Mouse (Mus musculus): ENCODE measurements around the gene Emilin1. TPM values are rescaled to one million over a fixed set of nuclear protein-coding genes. Genes with fewer than 3 reads are reported as not detected.

Emilin1 gene
- polyA plus RNA-seq, 1 experiment from 2014 or later, result 366 TPM

DNA sequence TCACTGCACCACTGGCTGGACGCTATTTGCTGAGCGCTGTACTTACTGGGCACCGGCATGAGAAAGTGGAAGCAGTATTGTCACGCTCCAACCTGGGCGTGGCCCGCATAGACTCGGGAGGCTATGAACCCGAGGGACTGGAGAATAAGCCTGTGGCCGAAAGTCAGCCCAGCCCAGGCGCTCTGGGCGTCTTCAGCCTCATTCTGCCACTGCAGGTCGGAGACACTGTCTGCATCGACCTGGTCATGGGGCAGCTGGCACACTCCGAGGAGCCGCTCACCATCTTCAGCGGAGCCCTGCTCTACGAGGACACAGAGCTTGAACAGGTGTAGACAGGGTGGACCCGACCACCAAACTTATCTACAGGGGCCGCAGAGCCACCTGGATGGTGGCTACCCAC is 7.4 kb downstream of the Emilin1 start:
- ATAC-seq (ENCODE audit: low FRiP score, low TSS enrichment), result peak; percentile 3; the same call in 1 of the 2 replicates
- Histone ChIP-seq H3K4me2 (replicated peaks; ENCODE audit: low read depth, low read length) (peak overlapping the region; percentile 82; the same call in 1 of the 2 replicates), H3K9me3 (ENCODE audit: low read length) (no peaks in the 10 kb centered on the region), H3K9ac (replicated peaks; ENCODE audit: low read length) (no peak overlapping the region), H3K36me3 (ENCODE audit: insufficient read depth, low read length) (peaks cover 34% of the 10 kb centered on the region), H3K4me1 (ENCODE audit: insufficient read depth, low read length) (peaks cover 33% of the 10 kb centered on the region), H3K4me3 (ENCODE audit: low read length) (no peak overlapping the region), H3K27me3 (ENCODE audit: insufficient read depth, low read length) (no peaks in the 10 kb centered on the region), H3K27ac (ENCODE audit: low read length) (no peak overlapping the region)
- WGBS, result 62% methylated on average over 19 of the region's 19 CpGs

DNA sequence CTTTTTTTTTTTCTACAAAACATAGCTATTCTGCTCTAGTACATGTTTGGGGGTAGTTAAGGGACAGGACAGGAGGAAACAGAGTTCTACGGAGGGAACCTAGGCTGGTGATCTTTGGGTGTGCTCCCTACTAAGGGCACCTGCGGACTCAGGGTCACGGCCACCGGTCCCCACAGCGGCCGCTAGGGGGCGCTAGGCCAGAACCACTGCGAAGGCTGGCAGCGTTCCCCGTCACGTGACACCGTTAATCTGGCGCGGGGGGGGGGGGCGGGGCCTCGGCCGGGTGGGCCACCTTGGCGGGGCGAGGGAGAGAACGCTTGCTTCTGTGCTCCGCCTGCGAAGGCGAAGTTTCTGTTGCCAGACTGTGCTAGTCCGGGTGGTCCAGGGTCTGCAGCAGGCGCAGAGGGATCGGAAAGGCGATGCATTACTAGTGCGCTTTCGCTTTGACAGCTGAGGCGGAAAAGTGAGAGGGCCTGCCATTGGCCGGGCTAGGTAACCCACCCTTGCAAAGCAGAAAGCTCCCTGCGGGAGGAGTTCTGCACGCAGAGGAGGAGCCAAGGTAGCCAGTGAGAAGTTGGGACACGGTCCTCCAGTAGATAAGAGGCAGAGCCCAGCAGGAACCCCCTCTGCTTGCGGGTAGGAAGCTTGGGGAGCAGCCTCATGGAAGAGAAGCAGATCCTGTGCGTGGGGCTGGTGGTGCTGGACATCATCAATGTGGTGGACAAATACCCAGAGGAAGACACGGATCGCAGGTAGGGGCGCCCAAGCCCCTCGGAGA is 8.2 kb downstream of the Emilin1 start, which contains the start of gene Khk:
Gene Khk (plus strand): TSS at position 176 of the 778 bp plus-strand sequence.
- peak within 1 kb of the TSS; percentile 82 for H3K4me2 ChIP-seq (replicated peaks; ENCODE audit: low read depth, low read length)
- peak within 1 kb of the TSS; percentile 94 for H3K27ac ChIP-seq (ENCODE audit: low read length)
- H3K9ac ChIP-seq (replicated peaks; ENCODE audit: low read length), result peak within 1 kb of the TSS; percentile 74
- H3K9me3 ChIP-seq (ENCODE audit: low read length), result no peaks in the 10 kb centered on the region
- H3K27me3 ChIP-seq (ENCODE audit: insufficient read depth, low read length), result no peaks in the 10 kb centered on the region
- WGBS, result 1% methylated on average over 36 of the region's 40 CpGs
- peak within 1 kb of the TSS; percentile 66 for H3K4me3 ChIP-seq (ENCODE audit: low read length)
- H3K36me3 ChIP-seq (ENCODE audit: insufficient read depth, low read length), result peaks cover 34% of the 10 kb centered on the region
- H3K4me1 ChIP-seq (ENCODE audit: insufficient read depth, low read length), result peaks cover 27% of the 10 kb centered on the region
- peak; percentile 86 for ATAC-seq (ENCODE audit: low FRiP score, low TSS enrichment)

DNA sequence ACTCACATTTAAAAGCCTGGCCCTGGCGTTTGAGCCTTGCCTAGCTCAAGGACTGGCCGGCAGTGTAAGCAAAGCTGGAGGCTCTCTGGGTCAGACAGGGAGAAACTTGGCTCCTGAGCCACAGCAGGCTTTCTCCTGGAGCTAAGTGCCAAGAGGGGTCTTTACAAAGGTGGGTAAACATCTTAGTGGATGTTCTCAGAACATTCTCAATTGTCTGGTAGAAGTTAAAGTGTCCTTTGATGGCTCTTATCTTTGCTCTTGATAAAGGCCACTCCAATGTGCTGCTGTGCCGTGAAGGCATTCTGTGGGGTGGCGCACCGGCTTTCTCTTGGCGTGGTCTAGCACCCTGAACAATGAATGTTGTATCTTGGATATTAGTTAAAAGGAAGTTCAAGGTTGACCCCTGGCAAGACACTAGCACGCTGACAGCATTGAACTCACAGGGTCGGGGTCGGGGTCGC is 9.4 kb downstream of the Emilin1 start:
- no peak for ATAC-seq (ENCODE audit: low FRiP score, low TSS enrichment)
- H3K9ac ChIP-seq (replicated peaks; ENCODE audit: low read length), result peak overlapping the region; percentile 74
- H3K4me1 ChIP-seq (ENCODE audit: insufficient read depth, low read length), result peaks cover 25% of the 10 kb centered on the region
- peak overlapping the region; percentile 66; the same call in 1 of the 2 replicates for H3K4me3 ChIP-seq (ENCODE audit: low read length)
- no peaks in the 10 kb centered on the region for H3K27me3 ChIP-seq (ENCODE audit: insufficient read depth, low read length)
- H3K36me3 ChIP-seq (ENCODE audit: insufficient read depth, low read length), result peaks cover 27% of the 10 kb centered on the region
- no peak overlapping the region for H3K27ac ChIP-seq (ENCODE audit: low read length)
- H3K9me3 ChIP-seq (ENCODE audit: low read length), result no peaks in the 10 kb centered on the region
- peak overlapping the region; percentile 82 for H3K4me2 ChIP-seq (replicated peaks; ENCODE audit: low read depth, low read length)
- 69% methylated on average over 10 of the region's 10 CpGs for WGBS

DNA sequence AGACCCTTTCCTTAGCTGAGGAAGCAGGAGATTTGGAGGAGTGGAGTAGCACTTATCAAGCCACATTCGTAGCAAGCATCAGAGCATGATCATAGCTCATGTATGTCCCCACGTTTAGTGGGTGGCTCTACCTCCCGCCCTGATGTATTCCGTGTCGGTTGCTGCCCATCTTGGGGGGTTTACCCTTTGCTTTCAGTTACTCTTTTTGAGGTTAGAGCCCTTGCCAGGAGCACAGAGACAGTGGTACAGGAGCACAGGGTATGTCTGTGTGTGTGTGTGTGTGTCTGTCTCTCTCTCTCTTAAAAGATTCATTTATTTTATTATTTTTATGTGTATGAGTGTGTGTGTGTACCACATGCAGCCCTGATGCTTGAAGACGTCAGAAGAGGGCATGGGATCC is 9.9 kb downstream of the Emilin1 start:
- no peak overlapping the region for H3K4me3 ChIP-seq (ENCODE audit: low read length)
- peaks cover 27% of the 10 kb centered on the region for H3K4me1 ChIP-seq (ENCODE audit: insufficient read depth, low read length)
- WGBS, result 87% methylated on average over 6 of the region's 6 CpGs
- H3K27ac ChIP-seq (ENCODE audit: low read length), result no peak overlapping the region
- H3K9me3 ChIP-seq (ENCODE audit: low read length), result no peaks in the 10 kb centered on the region
- no peak overlapping the region for H3K4me2 ChIP-seq (replicated peaks; ENCODE audit: low read depth, low read length)
- H3K27me3 ChIP-seq (ENCODE audit: insufficient read depth, low read length), result no peaks in the 10 kb centered on the region
- peaks cover 22% of the 10 kb centered on the region; the same call in 1 of the 2 replicates for H3K36me3 ChIP-seq (ENCODE audit: insufficient read depth, low read length)
- no peak for ATAC-seq (ENCODE audit: low FRiP score, low TSS enrichment)
- no peak overlapping the region for H3K9ac ChIP-seq (replicated peaks; ENCODE audit: low read length)

DNA sequence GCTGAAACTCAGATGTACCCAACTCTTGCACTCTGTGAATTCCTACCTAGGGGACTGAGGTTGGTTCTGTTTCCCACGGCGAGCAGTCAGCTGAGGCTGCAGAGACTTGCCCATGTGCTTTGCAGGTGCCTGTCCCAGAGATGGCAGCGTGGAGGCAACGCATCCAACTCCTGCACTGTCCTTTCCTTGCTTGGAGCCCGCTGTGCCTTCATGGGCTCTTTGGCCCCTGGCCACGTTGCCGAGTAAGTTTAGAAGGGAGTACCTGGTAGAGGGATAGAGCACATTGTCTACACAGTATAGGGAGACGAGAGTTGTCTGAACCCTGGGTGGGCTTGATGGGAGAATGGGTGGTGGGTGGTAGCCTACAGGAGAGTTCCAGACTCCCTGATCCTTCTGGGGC is 11.4 kb downstream of the Emilin1 start:
- ATAC-seq (ENCODE audit: low FRiP score, low TSS enrichment), result no peak
- H3K9me3 ChIP-seq (ENCODE audit: low read length), result no peaks in the 10 kb centered on the region
- H3K9ac ChIP-seq (replicated peaks; ENCODE audit: low read length), result no peak overlapping the region
- no peak overlapping the region for H3K4me2 ChIP-seq (replicated peaks; ENCODE audit: low read depth, low read length)
- H3K4me1 ChIP-seq (ENCODE audit: insufficient read depth, low read length), result peaks cover 24% of the 10 kb centered on the region
- no peaks in the 10 kb centered on the region for H3K27me3 ChIP-seq (ENCODE audit: insufficient read depth, low read length)
- no peak overlapping the region for H3K4me3 ChIP-seq (ENCODE audit: low read length)
- 83% methylated on average over 8 of the region's 8 CpGs for WGBS
- no peak overlapping the region for H3K27ac ChIP-seq (ENCODE audit: low read length)
- H3K36me3 ChIP-seq (ENCODE audit: insufficient read depth, low read length), result peaks cover 9% of the 10 kb centered on the region; the same call in 1 of the 2 replicates

DNA sequence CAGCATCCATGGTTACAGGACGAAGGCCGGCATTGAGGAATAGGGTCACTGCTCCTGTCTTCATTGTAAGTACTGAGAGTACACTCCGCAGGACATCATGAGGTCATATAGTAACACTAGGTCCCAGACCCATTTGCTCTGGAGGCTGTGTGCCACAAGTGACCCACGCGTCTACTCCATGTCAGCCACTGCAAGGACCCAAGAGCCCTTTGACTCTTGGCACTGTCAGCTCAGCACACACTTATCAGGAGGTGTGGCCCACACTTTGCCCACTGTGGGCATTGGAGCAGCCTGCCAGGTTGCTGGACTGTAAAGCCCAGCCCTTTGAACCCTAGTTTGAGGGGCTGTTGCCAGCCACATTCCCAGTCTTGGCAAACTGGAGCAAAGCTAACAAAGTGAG is 12.0 kb downstream of the Emilin1 start:
- Histone ChIP-seq H3K36me3 (ENCODE audit: insufficient read depth, low read length) (peaks cover 4% of the 10 kb centered on the region; the same call in 1 of the 2 replicates), H3K4me1 (ENCODE audit: insufficient read depth, low read length) (peaks cover 24% of the 10 kb centered on the region), H3K27me3 (ENCODE audit: insufficient read depth, low read length) (no peaks in the 10 kb centered on the region), H3K4me2 (replicated peaks; ENCODE audit: low read depth, low read length) (no peak overlapping the region), H3K4me3 (ENCODE audit: low read length) (no peak overlapping the region), H3K9me3 (ENCODE audit: low read length) (no peaks in the 10 kb centered on the region), H3K9ac (replicated peaks; ENCODE audit: low read length) (no peak overlapping the region), H3K27ac (ENCODE audit: low read length) (no peak overlapping the region)
- ATAC-seq (ENCODE audit: low FRiP score, low TSS enrichment), result no peak
- 88% methylated on average over 5 of the region's 5 CpGs for WGBS

DNA sequence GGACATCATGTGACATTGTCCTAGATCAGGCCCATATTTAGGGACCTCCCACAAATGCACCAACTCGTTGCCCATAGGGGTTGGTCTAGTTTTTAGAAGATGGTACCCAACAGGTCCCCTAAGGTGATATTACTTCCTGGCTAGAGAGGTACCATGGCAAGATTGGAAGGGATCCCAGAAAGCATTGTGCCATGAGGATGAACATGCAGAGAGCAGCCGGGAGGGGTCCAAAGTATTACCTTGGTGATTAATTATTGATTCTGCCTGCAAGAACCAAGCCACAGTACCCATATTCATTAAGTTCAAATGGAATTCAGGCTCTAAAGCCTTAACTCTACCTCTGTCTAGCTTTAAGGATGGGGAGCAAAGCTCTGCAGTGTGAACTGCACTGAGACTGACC is 12.9 kb downstream of the Emilin1 start:
- Histone ChIP-seq H3K36me3 (ENCODE audit: insufficient read depth, low read length) (0 out of 2 replicates have a peak, but pooled peaks cover under 1% of the 10 kb centered on the region), H3K27ac (ENCODE audit: low read length) (no peak overlapping the region), H3K27me3 (ENCODE audit: insufficient read depth, low read length) (no peaks in the 10 kb centered on the region), H3K9ac (replicated peaks; ENCODE audit: low read length) (no peak overlapping the region), H3K9me3 (ENCODE audit: low read length) (no peaks in the 10 kb centered on the region), H3K4me1 (ENCODE audit: insufficient read depth, low read length) (peaks cover 21% of the 10 kb centered on the region), H3K4me2 (replicated peaks; ENCODE audit: low read depth, low read length) (no peak overlapping the region), H3K4me3 (ENCODE audit: low read length) (no peak overlapping the region)
- WGBS, result 89% methylated on average over 2 of the region's 2 CpGs
- ATAC-seq (ENCODE audit: low FRiP score, low TSS enrichment), result no peak

DNA sequence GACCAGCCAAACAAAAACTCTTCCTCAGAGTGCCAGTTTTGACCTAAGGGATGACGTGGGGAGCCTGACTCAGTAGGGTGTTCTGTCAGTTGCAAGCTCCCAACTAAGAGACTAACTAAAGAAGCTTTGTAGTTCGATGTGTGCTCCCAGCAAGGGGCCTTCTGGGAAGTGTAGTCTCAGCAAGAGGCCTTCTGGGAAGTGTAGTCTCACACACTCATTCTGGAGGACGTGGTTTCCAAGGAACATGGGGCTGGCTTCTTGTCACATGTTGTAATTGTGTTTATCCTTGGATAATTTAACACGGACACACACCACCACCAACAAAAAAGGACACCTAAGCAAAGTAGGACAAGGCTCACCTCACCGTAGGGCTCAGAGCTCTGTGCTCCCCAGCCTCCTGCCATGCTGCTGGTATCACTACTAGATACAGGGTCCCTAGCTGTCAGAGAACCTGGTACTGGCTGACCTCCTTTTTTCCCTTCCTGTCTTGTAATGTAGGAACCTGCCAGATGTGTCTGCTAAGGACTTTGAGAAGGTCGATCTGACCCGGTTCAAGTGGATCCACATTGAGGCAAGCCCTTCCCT is 14.8 kb downstream of the Emilin1 start:
- Histone ChIP-seq H3K4me2 (replicated peaks; ENCODE audit: low read depth, low read length) (peak overlapping the region; percentile 41; the same call in 1 of the 2 replicates), H3K4me3 (ENCODE audit: low read length) (no peak overlapping the region), H3K4me1 (ENCODE audit: insufficient read depth, low read length) (peaks cover 4% of the 10 kb centered on the region; the same call in 1 of the 2 replicates), H3K9me3 (ENCODE audit: low read length) (no peaks in the 10 kb centered on the region), H3K36me3 (ENCODE audit: insufficient read depth, low read length) (no peaks in the 10 kb centered on the region), H3K27me3 (ENCODE audit: insufficient read depth, low read length) (no peaks in the 10 kb centered on the region), H3K9ac (replicated peaks; ENCODE audit: low read length) (0 out of 2 replicates have a peak overlapping the region, but pooled peaks have one; percentile 27), H3K27ac (ENCODE audit: low read length) (no peak overlapping the region)
- ATAC-seq (ENCODE audit: low FRiP score, low TSS enrichment), result peak; percentile 43; the same call in 1 of the 2 replicates
- 43% methylated on average over 7 of the region's 7 CpGs for WGBS

DNA sequence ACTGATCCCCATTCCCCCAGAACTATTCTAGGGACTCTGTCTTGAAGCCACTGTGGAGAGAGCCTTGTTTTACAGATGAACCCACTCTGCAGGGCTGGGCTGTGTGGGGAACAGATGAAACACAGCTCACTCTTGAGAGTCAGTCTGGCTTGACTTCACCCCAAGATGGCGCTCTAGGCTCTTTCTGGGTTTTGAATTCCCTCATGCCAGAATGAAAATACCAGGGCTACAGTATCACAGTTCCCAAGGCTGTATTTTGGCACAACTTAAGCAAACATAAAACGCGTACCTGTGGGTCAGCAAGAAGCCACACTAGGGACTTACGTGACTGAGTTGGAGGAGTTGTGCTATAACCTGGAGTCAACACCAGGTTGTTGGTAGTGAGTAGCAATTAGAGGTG is 16.9 kb downstream of the Emilin1 start:
- H3K4me3 ChIP-seq (ENCODE audit: low read length), result no peak overlapping the region

More for the DNA sequence above, 16.9 kb downstream of the Emilin1 start:
- no peak overlapping the region for H3K9ac ChIP-seq (replicated peaks; ENCODE audit: low read length)
- 0 out of 2 replicates have a peak, but pooled peaks cover 3% of the 10 kb centered on the region for H3K4me1 ChIP-seq (ENCODE audit: insufficient read depth, low read length)
- no peak overlapping the region for H3K4me2 ChIP-seq (replicated peaks; ENCODE audit: low read depth, low read length)
- H3K27me3 ChIP-seq (ENCODE audit: insufficient read depth, low read length), result no peaks in the 10 kb centered on the region
- 30% methylated on average over 4 of the region's 4 CpGs for WGBS
- H3K9me3 ChIP-seq (ENCODE audit: low read length), result no peaks in the 10 kb centered on the region
- H3K36me3 ChIP-seq (ENCODE audit: insufficient read depth, low read length), result no peaks in the 10 kb centered on the region
- H3K27ac ChIP-seq (ENCODE audit: low read length), result no peak overlapping the region
- ATAC-seq (ENCODE audit: low FRiP score, low TSS enrichment), result peak; percentile 37; the same call in 1 of the 2 replicates

All from kidney, embryonic 16.5 days (tissue).